Mouse (Mus musculus) heart, postnatal 36 days (tissue): ENCODE measurements at regions not wholly inside any gene's neighbourhood (a gene's known extent, or its start where the extent isn't known, plus 50 kb on each side); places are given as distances from the start of the nearest gene placed in this dataset.

Source experiments
- DNase-seq, 2 experiments: peaks; one replicate each; pipeline ENCODE4 v3.0.0; 2021 to 2022
- intact Hi-C: fragments of 180-260 bp; cut with DNase I; formaldehyde crosslinking; loops from one replicate; pipeline ENCODE4 v1.15.1; 2025

DNA sequence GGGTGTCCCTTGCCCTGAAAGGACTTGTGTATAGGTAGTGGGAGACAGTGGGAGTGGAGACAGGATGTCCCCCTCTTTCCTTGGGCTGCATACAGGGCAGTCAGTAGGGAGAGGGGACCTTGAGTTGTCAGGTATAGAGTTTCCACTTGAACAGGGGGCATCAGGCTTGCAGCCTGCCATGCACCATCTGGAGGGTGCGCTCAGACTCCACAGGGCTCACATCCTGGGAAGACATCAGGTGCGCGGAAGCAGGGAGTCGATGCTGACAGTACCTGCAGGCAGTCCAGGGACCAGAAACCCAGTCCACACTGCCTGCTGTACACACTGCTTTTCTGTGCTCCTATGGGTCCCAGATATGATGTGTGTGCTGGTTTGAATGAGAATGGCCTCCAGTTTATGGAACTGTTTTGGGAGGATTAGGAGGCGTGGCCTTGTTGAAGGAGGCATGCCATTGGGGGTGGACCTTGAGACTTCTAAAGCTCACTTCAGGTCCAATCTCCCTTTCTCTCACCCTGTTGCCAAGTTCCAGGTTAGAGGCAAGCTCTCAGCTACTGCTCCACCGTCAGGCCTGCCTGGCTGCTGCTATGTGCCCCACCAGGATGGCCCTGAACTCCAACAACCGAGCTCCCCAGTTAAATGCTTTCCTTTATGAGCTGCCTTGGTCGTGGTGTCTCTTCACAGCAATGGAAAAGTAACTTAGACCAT, 262.1 kb downstream of the Matn1 start:
- intact Hi-C loops = no loop called here
- DNase-seq = no peak

DNA sequence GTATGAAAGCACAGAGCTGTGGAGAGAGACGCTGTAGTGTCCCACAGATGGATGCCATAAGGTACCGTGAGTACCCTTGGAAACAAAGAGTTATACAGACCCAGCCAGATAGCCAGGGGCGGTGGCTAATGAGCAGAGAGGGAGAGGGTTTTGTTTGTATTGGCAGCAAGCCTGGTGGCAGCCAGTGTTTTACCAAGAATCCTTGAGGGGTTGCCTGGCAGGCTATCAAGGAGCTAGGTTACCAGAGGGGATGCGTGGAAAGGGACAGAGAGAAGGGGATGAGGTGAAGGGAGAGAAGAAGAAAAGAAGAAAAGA, 262.7 kb downstream of the Matn1 start:
- intact Hi-C loops = no loop called here
- DNase-seq = no peak

- intact Hi-C loops = no loop called here
- no peak for DNase-seq
These were observed 263.1 kb downstream of the Matn1 start for GRCm38 (mm10) chr4:131207249-131207648.

DNA sequence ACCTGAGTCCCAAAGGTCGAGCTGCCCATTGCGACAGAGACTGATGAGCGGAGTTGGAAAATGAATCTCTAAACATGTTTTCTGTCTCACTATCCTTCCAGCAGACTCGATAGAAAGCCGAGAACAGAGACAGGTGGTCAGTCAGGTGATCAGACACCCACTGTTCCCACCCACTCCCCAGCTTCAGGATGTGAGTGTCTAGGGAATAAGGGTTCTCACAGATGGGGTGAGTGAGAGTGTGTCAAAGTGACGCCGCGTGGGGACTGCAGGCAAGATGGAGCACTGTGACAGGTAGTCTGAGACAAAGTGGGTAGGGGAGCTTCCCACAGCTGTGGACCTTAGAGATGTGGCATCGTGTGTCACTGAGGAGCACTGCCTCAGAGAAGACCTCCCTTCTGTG, 264.0 kb downstream of the Matn1 start:
- DNase-seq = no peak
- intact Hi-C loops = no loop called here

- DNase-seq = no peak
- intact Hi-C loops = no loop called here
These were observed 264.5 kb downstream of the Matn1 start for GRCm38 (mm10) chr4:131208637-131209036.

DNA sequence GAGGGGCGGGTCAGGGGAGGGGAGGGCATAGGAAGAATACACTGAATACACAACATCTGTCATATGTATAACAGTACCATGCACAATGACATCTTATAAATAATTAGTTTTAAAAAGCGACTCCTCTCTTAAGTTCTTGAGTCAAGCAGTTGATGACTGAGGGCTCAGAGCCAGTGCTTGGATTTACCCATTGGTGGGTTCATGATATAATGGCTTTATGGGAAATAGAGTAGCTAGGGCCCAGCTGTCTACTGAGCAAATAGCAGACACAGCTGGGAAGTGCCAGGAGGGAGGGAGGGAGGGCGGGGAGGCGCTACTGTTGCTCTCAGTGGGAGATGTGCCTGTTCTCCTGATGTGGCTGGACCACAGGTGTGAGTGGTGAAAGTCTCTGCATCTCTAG, 268.5 kb downstream of the Matn1 start:
- DNase-seq = no peak
- intact Hi-C loops = no loop called here

DNA sequence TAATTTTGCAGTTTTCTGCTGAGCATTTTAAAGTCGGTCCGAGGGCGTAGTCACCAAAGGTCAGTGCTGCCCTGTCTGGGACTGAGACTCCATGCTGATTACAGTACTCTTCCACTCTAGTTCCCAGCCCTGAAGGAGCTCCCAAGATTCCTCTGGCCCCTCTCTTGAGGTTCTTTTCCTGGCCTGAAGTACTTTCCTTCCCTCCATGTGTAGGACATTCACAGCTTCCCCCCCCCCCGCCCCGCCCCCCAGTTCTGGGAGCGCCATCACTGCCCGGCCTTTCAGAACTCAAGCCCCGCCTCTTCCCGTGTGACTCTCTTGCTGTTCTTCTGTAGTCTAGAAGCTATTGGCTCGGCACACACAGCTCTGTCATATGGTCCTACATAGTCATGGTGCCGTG, 271.5 kb downstream of the Matn1 start:
- no peak for DNase-seq
- intact Hi-C loops = loop anchor here (2.0 kb wide), 1 partner anchor 15 kb away; no protein-coding TSS in a partner anchor

GRCm38 (mm10) chr4:131216361-131216760, 272.2 kb downstream of the Matn1 start:
- DNase-seq = no peak
- intact Hi-C loops = loop anchor here (2.0 kb wide), 1 partner anchor 14 kb away; no protein-coding TSS in a partner anchor

DNA sequence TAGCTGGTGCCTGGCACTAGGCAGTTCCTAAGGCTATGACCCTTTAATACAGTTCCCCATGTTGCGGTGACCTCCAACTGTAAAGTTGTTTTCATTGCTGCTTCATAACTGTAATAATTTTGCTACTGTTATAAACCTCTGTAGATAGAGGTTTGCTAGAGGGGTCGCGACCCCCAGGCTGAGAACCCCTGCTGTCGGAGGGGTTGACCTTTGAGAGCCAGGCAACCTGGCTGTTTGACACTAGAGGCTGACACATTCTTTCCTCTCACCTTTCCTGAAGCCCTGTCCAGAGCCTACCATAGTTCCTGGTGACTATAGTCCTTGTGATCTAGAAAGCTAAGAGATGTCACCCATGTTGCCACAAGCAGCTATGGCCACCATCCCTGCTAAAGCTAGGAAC, 272.9 kb downstream of the Matn1 start:
- intact Hi-C loops = loop anchor here (2.0 kb wide), 1 partner anchor 14 kb away; no protein-coding TSS in a partner anchor
- no peak for DNase-seq

GRCm38 (mm10) chr4:131217571-131218155, 273.5 kb downstream of the Matn1 start:
- no peak for DNase-seq
- intact Hi-C loops = loop anchor here (2.0 kb wide), 1 partner anchor 13 kb away; no protein-coding TSS in a partner anchor

GRCm38 (mm10) chr4:131220966-131221365, 276.8 kb downstream of the Matn1 start:
- DNase-seq = no peak
- intact Hi-C loops = no loop called here

- intact Hi-C loops = loop anchor here (2.0 kb wide), 1 partner anchor 14 kb away; no protein-coding TSS in a partner anchor
- DNase-seq = no peak
These were observed 286.2 kb downstream of the Matn1 start for GRCm38 (mm10) chr4:131230361-131230760.

DNA sequence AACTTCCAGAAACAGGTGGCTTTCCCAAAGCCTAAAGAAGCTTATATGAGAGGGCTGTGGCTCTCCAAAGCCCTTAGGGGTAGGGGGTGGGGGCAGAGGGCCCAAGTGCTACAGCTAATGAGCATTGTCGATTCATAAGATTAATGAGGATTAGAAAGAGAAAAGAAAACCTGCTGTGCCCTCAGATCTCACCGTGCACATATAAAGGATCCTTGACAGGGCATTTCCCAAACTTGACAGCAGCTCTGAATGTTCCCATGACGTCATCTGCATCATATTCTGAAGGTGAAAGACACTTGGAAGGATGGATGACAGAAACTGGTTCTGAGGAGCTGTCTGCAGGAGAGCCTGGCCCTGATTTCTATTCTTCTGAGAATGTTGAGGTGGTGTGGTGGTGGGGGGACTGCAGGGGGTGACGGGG, 292.4 kb downstream of the Matn1 start:
- intact Hi-C loops = no loop called here
- DNase-seq = no peak

DNA sequence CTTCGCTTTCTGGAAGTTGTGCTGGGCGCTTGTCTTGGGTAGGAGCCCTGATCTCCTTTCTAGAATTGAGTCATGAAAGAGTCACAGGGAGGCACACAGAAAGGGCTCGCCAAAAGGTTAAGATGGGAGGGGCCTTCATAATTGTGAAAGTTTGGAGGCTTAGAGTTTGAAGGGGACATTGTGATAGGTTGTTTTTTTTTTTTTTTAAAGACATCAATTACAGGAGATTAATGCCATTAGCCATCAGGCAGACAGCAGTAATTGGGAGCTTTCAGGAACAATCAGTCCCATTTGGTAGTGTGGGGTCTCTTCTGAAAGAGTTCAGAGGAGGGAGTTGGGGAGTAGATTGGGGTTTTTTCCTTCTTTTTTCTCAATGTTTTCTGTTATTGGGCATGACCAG, 294.4 kb downstream of the Matn1 start:
- intact Hi-C loops = no loop called here
- DNase-seq = no peak

GRCm38 (mm10) chr4:131239132-131239531, 294.9 kb downstream of the Matn1 start:
- no peak for DNase-seq
- intact Hi-C loops = no loop called here

DNA sequence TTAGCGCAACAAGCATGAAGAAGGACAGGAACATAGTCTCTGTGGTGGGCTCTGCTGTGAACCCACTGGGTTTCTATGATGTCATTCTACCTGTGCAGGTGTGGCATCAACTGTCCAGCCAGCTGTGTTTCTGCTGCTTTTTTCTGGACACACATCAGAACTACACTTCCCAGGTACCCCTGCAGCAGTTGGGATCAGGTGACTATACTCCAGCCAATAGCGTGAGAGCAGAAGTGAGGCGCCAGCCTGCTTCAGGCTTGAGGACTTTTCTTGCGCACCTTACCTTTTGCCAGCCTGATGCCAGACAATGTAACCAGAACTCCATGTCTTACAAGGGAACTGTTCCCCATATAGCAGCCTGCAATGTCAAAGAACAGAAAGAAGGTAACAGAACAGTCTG, 296.3 kb downstream of the Matn1 start:
- DNase-seq = no peak
- intact Hi-C loops = no loop called here

DNA sequence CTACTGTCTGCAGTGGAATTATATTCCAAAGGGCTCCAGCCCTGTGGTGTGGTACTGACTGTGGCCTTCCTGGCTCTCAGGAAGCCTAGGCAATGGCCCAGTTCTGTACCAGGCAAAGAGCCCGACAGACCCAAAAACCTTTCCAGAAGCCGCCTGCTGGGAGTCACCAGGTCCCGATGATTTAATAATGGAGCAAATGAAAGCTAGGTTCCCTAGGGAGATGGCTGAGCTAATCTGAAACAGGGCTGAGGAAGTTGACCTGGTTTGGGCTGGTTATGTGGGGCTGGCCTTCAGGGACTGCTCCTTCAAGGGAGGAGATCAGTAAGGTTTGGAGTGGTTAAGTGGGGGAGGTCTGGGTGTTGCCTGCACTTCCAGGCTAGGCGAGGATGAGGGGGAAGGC, 298.1 kb downstream of the Matn1 start:
- DNase-seq = no peak
- intact Hi-C loops = no loop called here

DNA sequence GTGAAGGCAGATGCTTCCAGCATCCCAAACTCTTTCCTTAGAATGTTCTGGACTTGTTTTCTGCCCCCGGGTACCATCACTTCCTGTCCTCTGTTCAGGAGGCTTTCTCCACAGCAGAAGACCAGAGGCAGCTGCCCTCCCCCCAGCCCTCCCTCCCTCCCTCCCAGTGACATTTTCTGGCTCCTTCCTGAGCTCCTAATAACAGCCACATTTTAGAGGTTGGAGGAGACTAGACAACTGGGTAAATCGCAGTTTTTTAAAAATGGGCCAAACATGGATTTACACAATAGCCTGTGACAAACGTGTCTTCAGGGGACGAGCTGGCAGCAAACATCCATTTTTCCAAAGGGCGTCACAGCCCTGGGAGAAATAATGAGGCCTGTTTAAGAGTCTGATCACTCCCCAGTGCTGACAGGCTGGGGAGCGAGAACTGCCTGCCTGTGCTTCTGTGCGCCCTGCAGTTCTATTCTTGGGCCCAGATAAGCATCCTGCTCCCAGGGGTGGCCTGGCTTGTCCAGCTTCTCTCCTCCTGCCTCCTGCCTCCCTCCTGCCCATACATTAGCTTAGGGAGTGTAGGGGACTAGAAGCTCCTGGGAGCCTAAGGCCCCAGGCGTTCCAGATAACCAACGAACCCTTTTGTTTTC, 299.7 kb downstream of the Matn1 start:
- intact Hi-C loops = no loop called here
- DNase-seq = peak; percentile 33 to 41

GRCm38 (mm10) chr4:131252602-131253442, 308.6 kb downstream of the Matn1 start:
- intact Hi-C loops = loop anchor here (1.0 to 2.0 kb wide), 3 partner anchors 111 to 586 kb away; partner anchors contain the start of gene Ptpru
- peak; percentile 79 to 81 for DNase-seq

DNA sequence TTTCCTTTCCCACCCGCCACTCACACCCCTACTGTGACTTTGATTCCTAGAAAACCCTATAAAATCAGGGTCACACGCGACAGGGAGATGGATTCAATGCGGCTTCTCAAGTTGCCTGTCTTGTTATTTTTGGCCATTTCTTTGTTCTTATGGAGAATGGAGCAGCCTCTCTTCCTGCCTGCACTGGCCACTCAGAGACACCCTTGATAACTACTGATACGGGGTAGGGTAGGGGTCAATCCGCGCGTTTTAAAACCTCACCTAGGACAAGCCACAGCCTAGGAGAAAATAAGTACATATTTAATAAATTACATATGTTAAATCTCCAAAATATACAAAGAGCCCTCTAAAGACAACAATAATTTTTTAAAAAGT, 309.2 kb downstream of the Matn1 start:
- intact Hi-C loops = loop anchor here (1.0 to 2.0 kb wide), 3 partner anchors 111 to 585 kb away; partner anchors contain the start of gene Ptpru
- DNase-seq = no peak

DNA sequence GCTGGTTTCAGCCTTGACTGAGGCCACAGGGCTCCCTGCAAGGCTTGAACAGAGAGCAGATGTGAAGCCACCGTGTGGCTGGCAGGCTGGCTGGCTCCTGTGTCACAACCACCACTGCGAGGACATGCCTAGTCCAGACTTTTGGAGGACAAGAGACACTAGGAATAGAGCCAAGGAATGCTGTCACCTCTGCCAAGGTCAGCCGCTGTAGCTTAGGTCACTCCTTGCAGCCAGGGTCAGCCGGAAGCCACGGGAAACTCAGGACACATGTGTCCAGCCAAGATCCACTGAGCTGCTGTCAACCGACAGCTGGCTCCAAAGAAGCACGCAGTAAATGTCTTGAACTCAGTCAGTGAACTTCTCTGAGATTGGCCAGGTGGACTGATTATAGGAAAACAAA, 310.1 kb downstream of the Matn1 start:
- intact Hi-C loops = loop anchor here (2.0 kb wide), 1 partner anchor 293 kb away; no protein-coding TSS in a partner anchor
- DNase-seq = peak; percentile 65 to 67
